Mouse (Mus musculus) liver, embryonic 14.5 days (tissue): ENCODE results near the gene Cd207. TPM values are rescaled to one million over a fixed set of nuclear protein-coding genes. Genes with fewer than 3 reads are reported as not detected.

Experiments
- ATAC-seq: fragments of 200-750 bp; cut with Nextera tagmentation; 2 replicates; pipeline ENCODE4 v1.8.0; 2017; ENCODE audit warnings: moderate number of reproducible peaks, mild to moderate bottlenecking, moderate library complexity; ENCODE audit not compliant: insufficient read depth
- DNase-seq, 3 experiments: peaks; one replicate each; pipeline ENCODE4 v3.0.0-alpha.2; 2012 to 2013; ENCODE audit warnings: low read depth in 3 of 3, low spot score in 3 of 3
- H3K27ac ChIP-seq: fragments of 300-500 bp; sonication (generic); 2 replicates; pipeline ENCODE4 v1.5.1; 2014; ENCODE audit warnings: moderate library complexity, mild to moderate bottlenecking, control low read depth, inconsistent platforms
- H3K27me3 ChIP-seq: fragments of 300-500 bp; sonication (generic); 2 replicates; pipeline ENCODE4 v1.6.1; 2014; ENCODE audit warnings: mild to moderate bottlenecking, low read length, moderate library complexity; ENCODE audit not compliant: control insufficient read depth, insufficient read depth
- H3K36me3 ChIP-seq: fragments of 300-500 bp; sonication (generic); replicated peaks from 2 replicates; pipeline ENCODE4 v1.6.1; 2014; ENCODE audit warnings: low read depth; ENCODE audit not compliant: control insufficient read depth, insufficient read depth
- H3K4me1 ChIP-seq, 2 experiments: fragments of 200-500 bp in 1 of 2; fragments of 300-500 bp in 1 of 2; sonication (generic) in 1 of 2; replicated peaks; 2 replicates each; pipeline ENCODE4 v1.6.1; 2012 to 2014; ENCODE audit warnings: antibody characterized with exemption in 1 of 2, inconsistent platforms in 1 of 2, low read length in 1 of 2; ENCODE audit not compliant: control insufficient read depth in 2 of 2, insufficient read depth in 2 of 2
- H3K4me2 ChIP-seq: fragments of 300-500 bp; sonication (generic); 2 replicates; pipeline ENCODE4 v1.6.1; 2014; ENCODE audit warnings: low read depth, mild to moderate bottlenecking, control low read depth, moderate library complexity
- H3K4me3 ChIP-seq, 2 experiments: fragments of 200-500 bp in 1 of 2; fragments of 300-500 bp in 1 of 2; sonication (generic) in 1 of 2; 2 replicates each; pipeline ENCODE4 v1.5.1; 2012 to 2014; ENCODE audit warnings: low read depth in 2 of 2, low read length in 2 of 2, mild to moderate bottlenecking in 2 of 2, control low read depth in 1 of 2, inconsistent platforms in 1 of 2, moderate library complexity in 1 of 2; ENCODE audit not compliant: insufficient read depth in 1 of 2
- H3K9ac ChIP-seq: fragments of 300-500 bp; sonication (generic); replicated peaks from 2 replicates; pipeline ENCODE4 v1.6.1; 2014; ENCODE audit warnings: mild to moderate bottlenecking, control low read depth, moderate library complexity
- H3K9me3 ChIP-seq: fragments of 300-500 bp; sonication (generic); 2 replicates; pipeline ENCODE4 v1.6.1; 2016; ENCODE audit warnings: low read length, mixed read lengths; ENCODE audit not compliant: control insufficient read depth
- CTCF ChIP-seq: IDR thresholded peaks from 2 replicates; pipeline ENCODE4 v1.5.1; 2016; ENCODE audit warnings: antibody characterized with exemption, low read depth, control low read depth
- EP300 ChIP-seq: IDR thresholded peaks from 2 replicates; pipeline ENCODE4 v1.6.1; 2016; ENCODE audit warnings: antibody characterized with exemption, low read depth
- WGBS: fragments of 180-500 bp; shearing (Covaris S2); extraction: QIAGEN DNeasy Blood & Tissue Kit; methylation state at CpG from one replicate; pipeline ENCODE4 v1.1.7; 2014; ENCODE audit not compliant: insufficient replicate concordance; 5-methylcytosine and 5-hydroxymethylcytosine counted together
- polyA plus RNA-seq, 2 experiments: library from polyadenylated mRNA; depleted of rRNA in 1 of 2; stranded (reverse) in 1 of 2; unstranded in 1 of 2; fragments of >200 nt; fragmentation: Nextera tagmentation in 1 of 2; extraction: Ambion mirVana in 1 of 2; gene quantifications; 2 replicates each; pipeline versions ENCODE4 v1.2.1 to v1.2.3; 2012 to 2014

Cd207 gene
- polyA plus RNA-seq, 2 experiments, result 0.17 to 0.33 TPM

DNA sequence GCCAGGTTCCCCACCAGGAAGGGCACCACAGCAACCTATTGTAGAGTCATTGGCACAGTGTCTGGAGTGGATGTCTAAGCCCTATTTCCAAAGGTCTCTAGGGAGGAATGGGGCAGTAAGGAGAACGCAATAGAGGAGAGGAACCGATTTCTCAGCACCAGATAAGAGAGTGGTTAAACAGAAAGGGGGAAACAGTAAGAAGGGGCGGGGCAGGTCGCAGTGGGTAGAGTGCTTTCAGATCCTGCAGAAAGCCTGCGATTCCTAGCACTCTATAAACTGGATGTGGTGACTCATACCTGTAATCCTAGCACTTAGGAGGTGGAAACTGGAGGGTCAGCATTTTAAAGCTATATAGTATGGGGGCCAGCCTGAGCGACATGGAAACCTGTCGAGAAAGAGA lies 19.0 kb upstream of the Cd207 start:
- TF ChIP-seq CTCF (no peak), EP300 (no peak)
- Histone ChIP-seq H3K4me1 (no peaks in the 10 kb centered on the region), H3K36me3 (no peaks in the 10 kb centered on the region), H3K4me2 (no peak overlapping the region), H3K27me3 (peaks cover 89% of the 10 kb centered on the region), H3K9ac (no peak overlapping the region), H3K27ac (no peak overlapping the region), H3K4me3 (no peak overlapping the region), H3K9me3 (no peaks in the 10 kb centered on the region)
- ATAC-seq, result no peak
- WGBS, result 2% methylated on average over 7 of the region's 7 CpGs
- no peak for DNase-seq

DNA sequence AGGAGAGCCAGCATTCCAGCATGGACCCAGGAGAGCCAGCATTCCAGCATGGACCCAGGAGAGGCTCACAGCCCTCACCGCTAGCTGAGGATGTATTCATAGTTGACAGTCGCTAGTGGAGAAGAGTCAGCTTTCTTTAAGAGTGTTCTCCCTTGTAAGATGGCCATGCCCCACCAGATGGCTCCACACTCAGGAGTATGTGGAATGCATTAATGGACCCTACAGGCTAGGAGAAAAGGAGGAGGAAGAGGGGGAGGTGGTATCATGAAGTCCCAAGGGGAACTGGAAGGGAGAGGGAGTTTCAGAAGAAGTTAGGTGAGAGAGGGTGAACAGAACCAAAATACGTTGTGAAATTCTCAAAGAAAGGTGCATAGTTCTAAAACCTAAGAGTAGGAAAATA lies 18.1 kb upstream of the Cd207 start:
- TF ChIP-seq EP300 (no peak), CTCF (no peak)
- H3K36me3 ChIP-seq, result no peaks in the 10 kb centered on the region
- peaks cover 87% of the 10 kb centered on the region for H3K27me3 ChIP-seq
- no peak overlapping the region for H3K9ac ChIP-seq
- H3K4me2 ChIP-seq, result no peak overlapping the region
- H3K9me3 ChIP-seq, result no peaks in the 10 kb centered on the region
- no peaks in the 10 kb centered on the region for H3K4me1 ChIP-seq
- ATAC-seq, result no peak
- H3K27ac ChIP-seq, result no peak overlapping the region
- H3K4me3 ChIP-seq, result no peak overlapping the region
- 5% methylated on average over 3 of the region's 3 CpGs for WGBS
- DNase-seq, result no peak

GRCm38 (mm10) chr6:83693835-83694234 lies 16.2 kb upstream of the Cd207 start:
- Histone ChIP-seq H3K4me2 (no peak overlapping the region), H3K4me3 (no peak overlapping the region), H3K36me3 (no peaks in the 10 kb centered on the region), H3K27ac (no peak overlapping the region), H3K9me3 (no peaks in the 10 kb centered on the region), H3K27me3 (peaks cover 68% of the 10 kb centered on the region), H3K4me1 (no peaks in the 10 kb centered on the region), H3K9ac (no peak overlapping the region)
- DNase-seq, result peak; percentile 22 to 47 (median 36)
- 1% methylated on average over 9 of the region's 9 CpGs for WGBS
- no peak for ATAC-seq
- TF ChIP-seq CTCF, result peak; percentile 66
- no peak for TF ChIP-seq EP300

DNA sequence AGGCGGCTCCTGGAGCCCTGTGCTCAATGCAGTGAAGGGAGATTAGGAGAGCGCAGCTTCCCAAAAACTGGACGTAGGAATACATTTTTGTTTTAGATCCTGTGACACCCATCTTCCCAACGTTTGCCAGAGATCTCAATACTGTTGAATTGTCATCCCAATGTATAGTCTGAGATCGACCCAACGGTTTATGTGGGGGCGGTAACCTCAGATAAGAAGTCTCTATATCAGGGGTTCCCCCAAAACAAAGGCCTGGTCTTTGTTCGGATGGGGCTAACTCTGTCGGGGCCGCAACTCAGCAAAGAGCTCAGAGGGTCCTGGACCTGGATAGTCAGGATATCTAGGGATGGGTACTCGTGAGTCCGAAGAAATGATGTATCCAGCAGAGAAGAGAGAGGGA lies 15.3 kb upstream of the Cd207 start:
- Histone ChIP-seq H3K27ac (no peak overlapping the region), H3K9me3 (no peaks in the 10 kb centered on the region), H3K4me2 (no peak overlapping the region), H3K27me3 (peaks cover 60% of the 10 kb centered on the region), H3K36me3 (no peaks in the 10 kb centered on the region), H3K4me3 (no peak overlapping the region), H3K4me1 (no peaks in the 10 kb centered on the region), H3K9ac (no peak overlapping the region)
- no peak for TF ChIP-seq EP300
- no peak for TF ChIP-seq CTCF
- ATAC-seq (no peak), DNase-seq (no peak)
- 2% methylated on average over 12 of the region's 12 CpGs for WGBS

- H3K9ac ChIP-seq, result no peak overlapping the region
- H3K4me1 ChIP-seq, result no peaks in the 10 kb centered on the region
- no peak for TF ChIP-seq CTCF
- no peak for TF ChIP-seq EP300
- H3K9me3 ChIP-seq, result no peaks in the 10 kb centered on the region
- ATAC-seq, result no peak
- no peak overlapping the region for H3K27ac ChIP-seq
- H3K4me2 ChIP-seq, result no peak overlapping the region
- WGBS, result 31% methylated on average over 2 of the region's 2 CpGs
- no peak for DNase-seq
- peaks cover 40% of the 10 kb centered on the region for H3K27me3 ChIP-seq
- no peak overlapping the region for H3K4me3 ChIP-seq
- H3K36me3 ChIP-seq, result no peaks in the 10 kb centered on the region
Observed at GRCm38 (mm10) chr6:83690936-83691335, 13.3 kb upstream of the Cd207 start.
